Mouse (Mus musculus) layer of hippocampus, adult 18-20 months (tissue): ENCODE results near the gene Vmn1r130. TPM values are rescaled to one million over a fixed set of nuclear protein-coding genes. Genes with fewer than 3 reads are reported as not detected.
"Not testable (repeated sequence)": the region's sequence is repeated elsewhere in the genome, so short reads cannot be mapped to it uniquely, and the experiment has no call there.

Source experiments
- DNase-seq, 2 experiments: peaks; one replicate each; pipeline ENCODE4 v3.0.0; 2022; ENCODE audit warnings: low spot score in 2 of 2
- long read RNA-seq: library from polyadenylated mRNA; stranded (forward); transcript quantifications from one replicate; pipeline ENCODE4 v2.0.0, GENCODE M21; 2021
- total RNA-seq, 2 experiments: library from RNA; stranded (reverse); gene quantifications; 2 replicates each; pipeline ENCODE4 v1.2.3; 2021

The Vmn1r130 gene
- total RNA-seq = not detected
- long read RNA-seq = 0 reads

DNA sequence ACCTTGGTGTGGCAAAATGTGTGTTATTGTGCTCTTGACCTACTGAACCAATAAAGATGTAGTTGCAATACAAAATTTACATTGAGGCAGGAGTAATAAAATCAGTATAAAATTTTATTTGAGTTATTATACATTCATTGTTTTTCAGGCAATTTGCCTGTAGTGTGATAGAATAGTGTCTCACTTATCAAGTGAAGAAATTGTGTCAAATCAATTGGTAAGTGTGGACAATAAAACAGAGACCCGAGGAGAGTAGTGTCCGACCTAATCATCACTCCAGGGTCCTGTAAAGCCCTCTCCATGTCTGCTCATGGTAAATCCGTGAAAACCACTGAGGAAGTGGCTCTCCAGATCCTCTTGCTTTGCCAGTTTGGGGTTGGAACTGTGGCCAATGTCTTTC is at the start of gene Vmn1r130:
Vmn1r130 (plus strand) TSS at position 301 of the 400 bp plus-strand sequence.
- not testable (repeated sequence) for DNase-seq

- not testable (repeated sequence) for DNase-seq
Observed at GRCm38 (mm10) chr7:21545990-21546389, 34.4 kb downstream of the Vmn1r130 start, which contains the start of gene Vmn1r131. TSS of gene Vmn1r131 (minus strand) at chr7:21546090.

Other genes with a start within 250 kb of the Vmn1r130 start
- not detected for gene Vmn1r125, start 239.6 kb upstream of the Vmn1r130 start, total RNA-seq
- not detected for gene Vmn1r126, start 210.3 kb upstream of the Vmn1r130 start, total RNA-seq
- gene Vmn1r127, start 191.9 kb upstream of the Vmn1r130 start, total RNA-seq = not detected
- gene Vmn1r128, start 162.4 kb upstream of the Vmn1r130 start, total RNA-seq = not detected
- not detected for gene Vmn1r129, start 150.5 kb upstream of the Vmn1r130 start, total RNA-seq
- not detected for gene Gm6882, start 79.0 kb upstream of the Vmn1r130 start, total RNA-seq
- gene Vmn1r131, start 34.3 kb downstream of the Vmn1r130 start, total RNA-seq = not detected
- gene Vmn1r132, start 102.3 kb downstream of the Vmn1r130 start, total RNA-seq = not detected
- not detected for gene Gm4175, start 249.7 kb downstream of the Vmn1r130 start, total RNA-seq